Mouse (Mus musculus) kidney, postnatal 36 days (tissue): Measurements from ENCODE around the gene Gm1113.

Experiments
- DNase-seq, 2 experiments: peaks; one replicate each; pipeline ENCODE4 v3.0.0; 2021 to 2022; ENCODE audit warnings: mixed read lengths in 2 of 2

Gene Gm1113

DNA sequence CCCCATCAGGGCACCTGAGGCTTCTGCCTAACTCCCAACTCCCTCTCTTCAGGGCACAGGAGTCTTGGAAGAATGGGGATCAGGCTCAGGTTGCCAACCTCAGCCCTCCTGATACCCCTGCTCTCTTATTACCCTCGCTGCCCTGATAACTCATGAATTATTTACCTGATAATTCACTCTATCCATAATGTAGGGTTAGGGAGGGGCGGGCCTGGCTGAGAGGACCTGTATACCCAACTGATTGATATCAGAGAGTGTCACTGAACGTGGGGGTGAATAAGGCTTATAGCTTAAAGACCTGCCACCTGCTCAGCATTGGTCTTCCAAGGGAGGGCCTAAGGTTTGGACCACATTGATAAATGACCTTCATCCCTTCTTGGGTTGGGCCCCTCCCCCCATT is at the start of gene Gm1113:
TSS of gene Gm1113 (minus strand) at position 101 of the 400 bp plus-strand sequence.
- no peak for DNase-seq

DNA sequence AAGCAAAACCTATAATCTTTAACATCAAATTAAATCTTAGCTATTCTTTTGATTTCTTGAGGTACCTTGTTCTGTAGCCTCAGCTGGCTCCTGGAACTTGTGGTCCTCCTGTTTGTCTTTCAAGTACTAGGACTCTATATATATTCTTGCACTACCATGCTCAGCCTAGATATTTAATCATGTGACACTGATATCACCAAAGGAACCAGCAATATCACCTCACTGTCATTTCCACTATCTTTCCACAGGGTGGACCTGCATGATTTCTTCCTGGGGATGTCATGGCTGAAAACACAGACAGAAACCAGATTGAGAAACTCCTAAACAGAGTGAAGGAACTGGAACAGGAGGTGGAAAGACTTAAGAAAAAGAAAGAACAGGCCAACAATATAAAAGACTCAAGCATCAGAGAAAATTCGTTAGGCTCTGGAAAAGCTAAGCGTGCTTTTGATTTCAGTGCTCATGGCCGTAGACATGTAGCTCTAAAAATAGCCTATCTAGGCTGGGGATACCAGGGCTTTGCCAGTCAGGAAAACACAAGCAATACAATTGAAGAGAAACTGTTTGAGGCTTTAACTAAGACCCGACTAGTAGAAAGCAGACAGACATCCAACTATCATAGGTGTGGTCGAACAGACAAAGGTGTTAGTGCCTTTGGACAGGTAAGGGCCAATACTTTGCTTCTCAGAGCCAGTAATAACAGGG is 46.6 kb upstream of the Gm1113 start:
- no peak for DNase-seq

DNA sequence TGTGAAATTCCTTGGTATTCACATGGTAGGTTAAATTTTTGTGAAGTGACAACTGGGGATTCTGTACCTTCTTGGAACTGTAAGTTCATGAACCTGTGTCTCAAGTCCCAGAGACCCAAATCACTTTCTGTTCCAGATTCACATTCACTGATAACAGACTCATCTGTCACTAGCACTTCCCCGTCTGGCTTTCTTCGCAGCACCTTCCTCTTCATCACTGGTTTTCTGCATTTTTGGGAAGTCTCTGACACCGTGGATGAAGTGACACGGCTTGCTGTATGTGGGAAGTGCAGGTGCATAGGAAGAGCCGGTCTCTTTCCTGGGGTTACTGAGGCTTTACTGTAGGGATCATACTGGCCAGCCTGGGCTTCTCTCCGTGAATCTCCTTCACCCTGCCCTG is 43.5 kb upstream of the Gm1113 start:
- DNase-seq = no peak

DNA sequence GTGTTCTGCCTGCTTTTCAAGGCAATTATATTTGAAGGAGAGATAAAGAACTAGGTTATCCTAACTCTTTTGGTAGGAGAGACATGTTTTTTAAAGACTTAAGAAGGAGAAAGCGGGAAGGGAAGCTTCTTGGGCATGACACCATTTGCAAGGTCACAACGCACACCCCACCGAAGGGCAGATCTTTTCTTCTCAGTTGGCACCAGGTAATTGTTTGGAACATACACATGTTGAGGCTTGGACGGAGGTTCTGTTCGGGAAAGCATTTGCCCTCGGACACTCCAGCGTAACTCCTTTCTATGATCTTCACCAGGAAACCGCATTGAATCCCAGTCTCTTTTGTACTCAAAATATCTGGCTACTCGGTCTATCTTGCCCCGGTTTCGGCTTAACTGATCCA is 43.0 kb upstream of the Gm1113 start:
- no peak for DNase-seq

DNA sequence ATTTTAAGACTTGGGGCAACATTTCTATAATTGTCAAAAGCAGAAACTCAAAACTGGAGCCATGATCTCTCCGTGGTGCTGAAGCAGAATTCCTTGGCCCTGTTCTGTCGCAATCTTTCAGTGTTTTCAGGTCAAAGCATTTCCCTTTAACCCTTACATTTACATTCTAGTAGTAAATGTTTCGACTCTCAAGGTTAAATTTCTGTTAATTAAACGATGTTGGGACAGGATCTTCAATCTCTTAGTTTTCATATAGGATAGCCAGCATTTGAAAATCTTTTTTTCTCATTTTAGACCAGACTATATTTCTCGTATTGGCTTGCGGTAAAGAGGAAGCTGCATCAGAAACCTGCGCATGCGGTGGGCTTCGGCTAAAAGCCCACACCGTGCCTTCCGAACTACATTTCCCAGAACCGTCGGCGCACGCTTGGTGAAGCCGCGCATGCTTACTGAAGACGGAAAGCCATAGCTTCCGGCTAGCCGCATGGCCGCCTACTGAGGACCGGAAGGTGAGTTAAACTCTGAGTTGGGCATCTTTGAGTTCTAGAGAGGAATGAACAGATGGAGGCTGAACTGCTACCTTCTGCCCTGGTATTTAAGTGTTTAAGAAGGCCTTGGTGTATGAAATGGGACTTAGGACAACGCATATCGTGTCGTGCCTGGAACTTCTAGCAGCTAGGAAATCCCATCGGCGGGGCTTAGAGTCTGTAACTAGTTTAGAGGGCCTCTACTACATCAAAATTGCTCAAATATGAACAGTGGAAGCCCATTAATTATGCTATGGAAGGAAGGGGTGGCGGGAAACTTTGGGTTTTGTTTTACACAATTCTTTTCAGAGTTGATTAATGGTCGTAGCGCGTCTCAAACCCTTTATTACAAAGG is 41.2 kb upstream of the Gm1113 start:
- DNase-seq = peak; percentile 83 to 85

DNA sequence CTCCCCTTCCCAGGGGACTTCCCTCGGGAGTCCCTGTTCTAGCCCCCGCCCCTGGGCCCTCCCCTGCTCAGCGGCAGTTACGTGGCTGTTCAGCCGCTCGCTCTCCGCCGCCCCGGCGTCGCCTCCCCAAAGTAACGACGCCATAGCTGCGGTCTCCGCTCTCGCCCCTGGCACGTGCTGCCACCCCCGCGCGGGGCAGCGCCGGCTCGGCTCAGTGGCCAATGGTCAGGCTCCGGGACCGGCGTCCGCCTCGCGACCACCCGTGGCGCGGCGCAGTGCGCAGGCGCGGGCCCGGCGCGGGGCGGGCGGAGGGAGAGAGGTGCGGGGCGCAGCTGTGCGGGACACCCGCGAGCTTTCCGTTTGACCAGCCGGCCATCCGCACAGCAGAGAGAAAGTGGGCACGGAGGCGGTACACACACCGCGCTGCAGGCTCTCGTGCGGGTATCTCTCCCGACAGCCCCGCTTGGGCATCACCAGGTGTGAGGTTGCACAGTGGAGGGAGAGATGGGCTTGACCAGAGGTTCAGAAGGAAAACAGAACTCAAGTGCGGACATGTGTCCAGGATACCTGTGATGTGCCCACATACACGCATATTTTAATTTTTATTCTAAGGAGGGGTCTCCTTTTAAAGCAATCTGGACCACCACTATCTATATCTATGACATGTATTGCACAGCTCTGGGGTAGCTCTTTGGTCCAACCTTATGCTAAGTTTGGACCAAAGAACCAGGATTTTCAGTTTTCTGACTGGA is 40.4 kb upstream of the Gm1113 start, which contains the start of the genes Ddx25 and Pus3:
TSS of gene Ddx25 (minus strand) at position 272 of the 752 bp plus-strand sequence.
TSS of gene Pus3 (plus strand) at position 339 of the 752 bp plus-strand sequence.
- peak in 1 of 2 experiments; percentile 26 for DNase-seq

DNA sequence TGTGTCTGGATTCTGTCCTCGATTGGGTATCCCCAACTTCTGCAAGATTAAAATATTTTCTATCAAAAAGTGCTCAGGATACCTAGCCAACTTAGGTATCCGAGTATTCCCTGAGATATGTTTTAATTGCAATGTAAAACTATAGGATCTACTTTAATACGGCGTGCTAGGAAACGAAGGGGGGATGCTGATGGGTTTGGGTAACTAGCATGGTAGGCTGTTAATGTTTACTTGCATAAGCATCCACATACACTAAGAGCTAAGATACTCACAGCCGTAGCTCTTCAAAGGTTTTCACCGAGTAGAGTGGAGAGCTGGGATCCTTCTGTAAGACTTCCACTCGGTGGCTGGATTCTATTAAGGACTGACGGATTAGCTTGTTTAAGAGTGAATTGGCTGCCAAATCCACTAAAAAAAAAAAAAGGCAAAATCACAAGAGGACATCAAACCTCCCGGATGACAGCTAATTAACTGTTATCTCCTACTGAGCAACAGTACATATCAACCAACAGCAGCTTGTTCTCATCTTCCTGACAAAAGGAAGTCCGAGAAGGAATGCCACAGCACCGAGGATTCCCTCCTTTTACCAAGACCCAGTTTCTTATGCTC is 38.5 kb upstream of the Gm1113 start:
- DNase-seq = no peak

DNA sequence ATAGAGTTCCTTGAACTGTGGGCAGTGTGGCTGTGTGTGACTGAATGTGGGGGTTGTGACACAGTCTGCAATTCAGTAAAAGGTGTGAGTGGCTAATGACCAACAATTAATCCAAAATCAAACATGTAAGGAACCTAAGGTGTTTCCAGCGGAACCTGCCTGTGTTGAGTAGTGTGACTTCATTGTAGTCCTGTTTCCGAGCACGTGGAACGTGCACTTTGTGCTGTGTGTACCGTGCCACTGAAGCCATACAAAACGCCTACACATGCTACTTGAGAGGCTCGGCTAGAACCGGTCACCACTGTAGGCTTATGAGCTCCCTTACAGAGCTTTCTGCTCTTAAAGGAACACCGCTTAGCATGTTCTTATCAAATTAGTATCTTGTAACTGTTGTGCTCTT is 30.4 kb upstream of the Gm1113 start:
- no peak for DNase-seq

DNA sequence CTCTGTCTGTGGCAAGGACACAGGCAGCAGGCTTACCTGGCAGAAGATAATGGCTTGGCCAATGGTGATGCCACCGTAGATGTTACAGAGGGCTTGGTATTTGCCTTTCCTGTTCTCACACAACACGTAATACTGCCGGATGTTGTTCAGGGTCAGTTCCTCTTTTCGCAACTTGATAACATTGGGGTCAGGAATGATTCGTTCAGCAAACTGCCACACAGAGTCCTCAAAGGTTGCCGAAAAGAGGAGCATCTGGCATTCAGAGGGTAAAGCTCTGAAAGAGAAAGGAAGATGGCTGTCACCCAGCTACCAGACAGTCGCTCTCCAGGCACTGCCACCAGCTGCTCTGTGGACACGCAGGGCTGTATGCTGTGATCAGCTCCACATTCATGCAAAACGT is 28.7 kb upstream of the Gm1113 start:
- DNase-seq = no peak

DNA sequence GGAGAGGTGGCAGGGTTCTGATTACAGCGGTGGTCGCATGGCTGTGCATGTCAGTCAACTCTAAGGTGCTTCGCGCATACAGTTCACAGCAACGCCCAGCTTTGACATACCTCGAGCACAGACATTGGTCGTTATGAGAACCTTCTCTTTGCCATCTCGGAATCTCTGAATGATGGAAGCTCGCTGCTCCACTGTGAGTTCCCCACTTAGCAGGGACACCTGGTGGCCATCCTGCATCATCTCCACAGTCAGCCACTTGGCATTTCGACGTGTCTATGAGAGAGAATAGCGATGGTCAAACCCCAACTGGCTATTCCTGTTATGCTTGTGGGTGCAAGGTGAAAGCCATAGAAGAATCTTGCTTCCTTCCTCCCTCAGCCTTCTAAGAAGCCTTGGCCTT is 27.6 kb upstream of the Gm1113 start:
- DNase-seq = no peak

DNA sequence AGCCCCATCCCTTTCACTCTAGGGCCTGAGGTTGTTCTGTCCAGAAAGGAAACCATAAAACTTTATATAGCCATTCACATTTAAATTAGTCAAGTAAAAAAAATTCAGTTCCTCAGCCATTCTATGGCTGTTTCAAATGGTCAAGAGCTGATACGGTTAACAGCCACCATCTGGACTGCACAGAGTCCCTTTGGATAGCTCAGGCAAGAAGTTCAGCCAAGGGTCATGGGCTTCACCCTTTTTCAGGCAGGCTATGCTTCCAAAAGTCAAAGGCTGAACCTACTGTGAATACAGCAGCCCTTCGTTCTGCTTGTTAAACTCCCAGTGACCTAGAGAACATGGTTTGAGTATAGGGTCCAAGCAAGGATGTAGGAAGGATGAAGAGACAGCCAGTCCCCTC is 26.6 kb upstream of the Gm1113 start:
- peak in 1 of 2 experiments; percentile 33 for DNase-seq

DNA sequence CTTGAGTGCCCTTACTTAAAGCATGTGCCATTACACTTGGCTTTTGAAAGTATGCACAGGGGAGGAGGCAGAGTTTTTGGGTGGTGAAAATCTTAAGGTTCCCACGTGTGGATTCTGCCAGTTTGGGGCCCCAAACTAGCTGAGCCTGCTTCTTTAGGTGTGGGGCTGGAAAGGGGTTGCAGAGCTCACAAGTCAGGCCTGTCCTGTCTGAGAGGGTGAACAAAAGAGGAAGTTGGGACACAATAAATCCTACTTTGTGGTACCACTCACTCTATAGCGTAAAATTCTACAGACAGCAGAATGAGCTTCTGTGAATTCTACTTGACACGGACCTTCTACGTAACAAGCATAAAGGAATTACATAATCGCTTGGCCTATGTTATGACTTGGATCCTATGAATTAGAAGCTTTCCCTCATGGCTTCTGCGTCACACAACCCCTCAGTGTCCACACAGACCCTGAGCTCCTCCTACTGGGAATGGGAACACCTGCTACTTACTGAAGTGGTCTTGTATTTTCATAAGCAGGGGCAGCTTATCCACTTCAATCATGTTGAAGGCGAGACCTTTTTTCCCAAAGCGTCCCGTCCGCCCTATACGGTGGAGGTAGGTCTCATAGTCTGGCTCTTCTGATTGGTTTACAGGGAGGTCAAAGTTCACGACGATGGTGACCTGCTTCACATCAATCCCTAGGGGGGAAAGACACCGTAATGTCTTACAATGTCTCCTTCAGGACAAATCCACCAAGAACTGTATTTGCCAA is 25.2 kb upstream of the Gm1113 start:
- DNase-seq = no peak

DNA sequence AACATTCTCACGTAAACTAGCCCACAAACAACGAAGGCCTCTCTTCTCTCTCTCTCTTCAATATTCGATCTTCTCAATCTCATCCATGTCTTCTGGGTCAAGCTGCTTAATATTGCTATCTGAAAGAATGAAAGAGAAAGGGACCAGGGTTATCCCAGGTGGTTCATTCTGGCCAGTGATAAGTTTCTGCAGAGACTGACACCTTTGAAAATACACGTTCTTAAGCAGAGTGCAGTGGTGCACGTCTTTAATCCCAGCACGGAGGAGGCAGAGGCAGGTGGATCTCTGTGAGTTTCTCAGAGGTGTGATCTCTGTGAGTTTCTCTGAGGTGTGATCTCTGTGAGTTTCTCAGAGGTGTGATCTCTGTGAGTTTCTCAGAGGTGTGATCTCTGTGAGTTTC is 23.9 kb upstream of the Gm1113 start:
- DNase-seq = no peak

DNA sequence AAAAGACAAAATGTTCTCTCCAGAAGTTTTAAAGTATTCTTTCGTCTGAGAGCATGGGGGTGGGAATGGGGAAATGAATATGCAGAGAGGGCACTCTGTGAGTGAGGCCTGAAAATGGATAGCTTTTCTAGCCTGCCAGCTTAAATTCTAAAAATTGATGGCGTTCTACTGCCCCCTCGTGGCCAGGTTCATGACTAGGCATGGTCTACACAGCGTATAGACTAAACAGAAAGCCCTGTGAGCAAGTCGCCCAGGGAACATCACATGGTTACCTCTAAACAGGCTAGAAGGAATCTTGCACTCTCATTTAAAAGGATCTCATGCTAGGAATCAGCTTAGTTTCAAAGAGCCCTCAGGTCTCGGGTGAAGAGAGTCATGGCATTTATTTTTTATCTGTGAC is 23.4 kb upstream of the Gm1113 start:
- DNase-seq = peak; percentile 76 to 92

DNA sequence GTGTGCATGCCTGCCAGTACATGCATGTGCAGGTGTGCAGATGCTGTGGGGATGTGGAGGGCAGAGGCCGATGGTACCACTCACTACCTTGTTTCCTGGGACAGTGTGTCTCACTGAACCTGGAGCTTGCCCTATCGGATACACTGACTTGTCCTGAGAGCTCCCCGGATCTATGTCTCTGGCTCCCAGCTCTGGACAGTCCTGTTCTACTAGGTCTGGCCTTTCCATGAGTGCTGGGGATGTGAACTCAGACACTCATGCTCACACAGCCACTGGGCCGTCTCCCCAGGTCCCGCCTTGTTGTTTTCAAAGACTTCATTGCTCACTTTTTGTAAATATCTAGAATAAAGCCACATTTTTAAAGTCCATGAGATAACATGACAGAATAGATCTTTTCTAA is 23.0 kb upstream of the Gm1113 start:
- DNase-seq = no peak

DNA sequence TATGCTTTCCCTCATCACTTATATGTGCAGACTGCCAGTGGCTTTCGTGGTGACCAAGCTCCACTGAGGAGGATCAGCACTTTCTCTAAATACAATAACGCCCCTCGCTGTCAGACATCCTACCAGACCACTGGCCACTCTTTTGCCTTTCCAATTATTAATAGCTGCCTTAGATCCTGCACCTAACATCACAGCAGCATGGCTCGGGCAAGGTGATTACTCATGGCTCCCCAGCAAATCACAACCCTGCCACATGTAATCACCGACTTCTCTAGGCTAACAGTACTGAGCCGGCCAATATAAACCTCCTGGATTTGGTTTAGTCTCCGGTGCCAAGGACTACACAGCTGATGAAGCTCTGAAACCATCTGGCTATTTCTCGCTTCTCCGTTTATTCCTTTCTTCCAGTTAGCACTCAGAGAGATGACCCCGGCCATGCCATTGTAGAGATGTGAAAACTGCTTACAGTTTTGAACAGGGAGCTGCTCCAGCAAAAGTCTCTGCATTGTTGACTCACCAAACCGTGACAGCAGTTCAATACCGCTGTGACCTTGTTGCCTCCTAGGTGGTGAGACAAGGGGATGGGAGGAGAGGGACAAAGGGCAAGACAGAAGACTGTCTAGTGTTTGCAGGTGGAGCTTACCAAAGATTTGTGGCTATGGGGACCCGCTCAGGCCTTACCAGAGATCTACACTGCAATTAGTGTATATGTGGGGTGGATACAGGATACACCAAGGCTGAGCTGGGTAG is 21.1 kb upstream of the Gm1113 start:
- DNase-seq = peak in 1 of 2 experiments; percentile 21

DNA sequence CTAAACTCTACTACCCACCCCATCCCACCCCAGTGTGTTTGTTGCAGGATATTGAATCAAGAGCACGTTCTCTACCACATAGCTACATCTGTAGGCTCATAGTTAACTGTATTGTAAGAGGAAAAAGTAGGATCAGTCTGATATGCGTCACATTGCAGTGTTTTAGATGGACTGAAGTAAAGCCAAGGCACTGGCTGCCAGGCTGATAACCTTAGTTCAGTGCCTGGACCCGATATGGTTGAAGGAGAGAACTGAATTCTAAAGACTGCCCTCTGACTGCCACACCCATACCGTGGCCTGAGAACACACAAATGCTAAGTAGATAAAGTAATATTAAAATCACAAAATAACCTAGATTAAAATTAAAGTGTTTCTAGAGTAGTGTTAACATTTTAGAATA is 17.8 kb upstream of the Gm1113 start:
- no peak for DNase-seq

DNA sequence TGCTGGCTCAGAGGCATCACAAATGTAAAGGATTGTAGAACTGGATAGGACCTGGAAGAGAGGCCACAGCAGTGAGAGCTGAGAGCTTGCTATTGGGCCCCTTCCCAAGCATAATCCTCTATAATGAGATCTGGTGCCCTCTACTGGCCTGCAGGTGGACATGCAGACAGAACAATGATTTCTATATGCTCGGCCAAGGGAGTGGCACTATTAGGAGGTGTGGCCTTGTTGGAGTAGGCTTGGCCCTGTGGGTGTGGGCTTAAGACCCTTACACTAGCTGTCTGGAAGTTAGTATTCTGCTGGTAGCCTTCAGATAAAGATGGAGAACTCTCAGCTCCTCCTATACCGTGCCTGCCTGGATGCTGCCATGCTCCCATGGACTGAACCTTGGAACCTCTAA is 17.0 kb upstream of the Gm1113 start:
- peak; percentile 35 to 52 for DNase-seq

DNA sequence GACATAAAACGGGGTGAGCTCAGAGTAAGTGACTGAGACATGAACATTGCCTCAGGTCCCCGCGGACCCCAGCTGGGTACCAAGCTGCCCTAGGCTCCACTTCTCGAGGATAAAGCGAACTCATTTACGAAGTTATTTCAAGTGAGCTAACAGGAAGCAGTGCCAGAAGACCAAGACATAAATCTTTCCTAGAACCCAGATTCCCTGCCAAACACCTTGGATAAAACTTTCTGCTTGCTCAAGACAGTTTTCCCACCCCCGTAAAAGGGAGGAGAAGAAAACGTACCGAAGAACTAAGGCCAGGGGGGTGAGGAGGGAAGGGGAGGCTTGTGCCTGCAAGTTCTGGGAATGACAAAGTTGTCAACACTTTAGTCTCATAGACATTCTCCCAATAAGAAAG is 15.2 kb upstream of the Gm1113 start:
- no peak for DNase-seq

DNA sequence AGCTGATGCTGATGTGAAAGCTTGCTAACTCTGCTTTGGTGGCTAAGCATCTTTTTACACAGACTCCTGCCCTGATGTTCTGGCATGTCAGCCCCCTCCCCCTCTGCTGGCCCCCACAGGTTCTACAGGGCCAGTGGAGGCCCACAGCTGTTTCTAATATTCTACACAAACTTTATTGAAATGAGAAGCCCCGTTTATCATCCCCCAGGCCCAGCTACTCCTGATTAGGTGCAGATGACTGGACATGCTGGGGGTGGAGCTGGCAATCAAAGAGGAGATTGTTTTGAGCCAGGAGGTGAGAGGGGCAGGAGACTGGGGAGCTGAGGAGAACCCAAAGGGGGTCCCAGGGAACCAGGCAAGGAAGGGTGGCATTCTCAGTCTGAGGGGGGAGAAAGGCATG is 11.7 kb upstream of the Gm1113 start:
- no peak for DNase-seq

DNA sequence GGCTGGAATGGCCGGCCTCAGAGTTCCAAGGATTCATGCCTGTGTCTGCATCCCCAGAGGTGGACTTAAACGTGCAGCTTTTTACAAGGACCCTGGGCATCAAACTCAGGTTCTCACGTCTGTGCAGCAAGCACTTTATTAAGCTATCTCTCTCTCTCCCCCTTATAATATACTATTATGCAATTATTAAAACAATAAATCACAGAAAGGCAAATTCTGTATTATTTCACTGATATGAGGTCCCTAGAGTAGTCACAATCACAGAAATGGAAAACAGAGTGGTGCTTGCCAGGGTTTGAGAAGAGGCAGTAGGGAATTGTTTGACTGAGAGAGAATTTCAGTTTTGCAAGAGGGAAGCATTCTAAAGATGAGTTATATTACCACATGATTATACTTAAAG is 11.1 kb upstream of the Gm1113 start:
- no peak for DNase-seq
